Mouse (Mus musculus): ENCODE data around the gene Plekhj1. TPM values are rescaled to one million over a fixed set of nuclear protein-coding genes. Genes with fewer than 3 reads are reported as not detected.
A peak's percentile ranks its signal among the peaks of the same experiment; 100 is the strongest.

Plekhj1 gene
- polyA plus RNA-seq, 1 experiment = 251 TPM

- H3K9me3 ChIP-seq = no peaks in the 10 kb centered on the region
- H3K4me1 ChIP-seq = peaks cover 75% of the 10 kb centered on the region
- H3K27me3 ChIP-seq (replicated peaks) = no peaks in the 10 kb centered on the region
- H3K36me3 ChIP-seq (replicated peaks; ENCODE audit: low read length) = peaks cover 71% of the 10 kb centered on the region
- no peak for TF ChIP-seq FLI1 (IDR thresholded peaks at IDR 0.05; ENCODE audit: low read length)
- no peak for TF ChIP-seq GATA1 (IDR thresholded peaks at IDR 0.05; ENCODE audit: borderline replicate concordance, low read length)
- H3K4me3 ChIP-seq (replicated peaks) = peak overlapping the region; percentile 100
These were observed 2.0 kb downstream of the Plekhj1 start for GRCm38 (mm10) chr10:80796307-80796848.

DNA sequence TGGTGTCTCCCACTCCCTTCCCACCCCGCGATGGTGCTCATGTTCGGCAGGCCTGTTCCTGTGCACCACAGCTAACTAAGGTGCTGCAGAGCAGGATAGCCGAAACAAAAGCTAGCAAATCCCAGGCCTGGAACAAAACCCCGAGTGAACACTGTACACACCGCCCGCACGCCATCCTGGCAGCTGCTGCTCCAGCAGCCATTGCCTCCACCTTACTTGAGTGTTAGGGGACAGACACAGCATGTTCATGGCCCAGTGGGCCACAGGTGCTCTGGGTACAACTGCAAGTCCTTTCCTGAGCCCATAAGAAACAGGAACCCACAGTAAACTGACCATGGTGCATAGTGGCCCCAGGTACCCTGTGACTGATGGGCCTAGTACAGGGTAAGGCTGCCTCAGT, 3.7 kb downstream of the Plekhj1 start:
- H3K36me3 ChIP-seq (replicated peaks; ENCODE audit: low read length) = peaks cover 71% of the 10 kb centered on the region
- H3K4me1 ChIP-seq = peaks cover 70% of the 10 kb centered on the region

DNA sequence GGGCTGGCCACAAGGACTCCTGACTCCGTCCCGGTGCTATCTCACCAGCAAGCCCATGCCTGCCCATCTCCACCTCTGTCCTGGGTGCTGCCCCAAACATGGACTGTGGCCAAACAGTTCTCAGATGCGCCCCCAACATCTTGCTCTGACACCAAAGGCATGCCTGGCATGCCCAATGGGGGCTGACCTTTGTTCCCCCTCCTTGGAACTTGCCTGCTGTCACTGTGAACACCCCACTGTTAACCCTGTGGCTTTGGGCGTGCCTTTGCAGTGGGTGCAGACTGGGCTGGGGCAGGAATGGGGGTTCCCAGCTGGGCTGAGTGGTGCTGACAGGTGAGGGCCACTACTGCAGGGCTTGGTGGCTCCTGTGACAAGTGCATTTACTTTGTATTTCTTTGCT, 4.6 kb downstream of the Plekhj1 start:
- Histone ChIP-seq H3K27me3 (replicated peaks) (no peaks in the 10 kb centered on the region), H3K9me3 (no peaks in the 10 kb centered on the region), H3K36me3 (replicated peaks; ENCODE audit: low read length) (peaks cover 80% of the 10 kb centered on the region), H3K4me3 (replicated peaks) (no peak overlapping the region), H3K4me1 (peaks cover 62% of the 10 kb centered on the region)
- TF ChIP-seq FLI1 (IDR thresholded peaks at IDR 0.05; ENCODE audit: low read length) (no peak), GATA1 (IDR thresholded peaks at IDR 0.05; ENCODE audit: borderline replicate concordance, low read length) (no peak)

More for the DNA sequence above, 3.7 kb downstream of the Plekhj1 start:
- TF ChIP-seq FLI1 (IDR thresholded peaks at IDR 0.05; ENCODE audit: low read length) (no peak), GATA1 (IDR thresholded peaks at IDR 0.05; ENCODE audit: borderline replicate concordance, low read length) (no peak)
- no peaks in the 10 kb centered on the region for H3K27me3 ChIP-seq (replicated peaks)
- H3K4me3 ChIP-seq (replicated peaks) = no peak overlapping the region
- no peaks in the 10 kb centered on the region for H3K9me3 ChIP-seq

DNA sequence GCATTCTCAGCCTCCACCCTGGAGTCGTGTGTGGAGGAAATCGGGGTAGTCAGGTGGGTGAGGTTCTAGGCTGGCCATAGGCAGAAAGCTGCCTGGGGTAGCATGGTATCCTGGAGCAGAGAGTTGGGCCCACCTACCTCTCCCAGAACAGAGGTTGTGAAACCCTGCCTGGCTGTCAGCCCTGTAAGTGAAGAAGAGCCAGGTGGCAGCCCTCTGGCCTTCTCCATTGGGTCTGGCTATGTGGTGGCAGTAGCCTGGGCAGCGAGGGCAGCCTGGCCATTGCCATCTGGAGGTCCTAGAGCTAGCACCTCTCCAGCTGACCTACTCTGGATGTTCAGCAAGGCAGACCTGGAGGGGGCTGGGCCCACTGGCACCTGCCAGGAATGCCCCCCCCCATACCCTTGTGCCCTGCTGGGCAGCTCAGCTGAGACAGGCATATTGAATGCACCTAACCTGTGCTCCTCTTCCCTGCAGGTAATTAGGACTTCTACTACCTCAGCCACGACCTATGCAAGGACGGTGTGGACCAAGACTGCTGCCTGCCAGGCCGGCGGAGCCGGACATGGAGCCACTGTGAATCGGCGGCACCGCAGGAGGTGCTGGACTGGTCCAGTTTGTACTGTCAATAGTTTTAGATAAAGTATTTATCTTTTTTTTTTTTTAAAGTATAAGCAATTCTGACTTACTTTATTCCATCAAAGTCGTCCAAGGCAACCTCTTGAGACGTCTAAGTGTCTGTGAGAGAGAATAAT, 5.2 kb downstream of the Plekhj1 start:
- no peaks in the 10 kb centered on the region for H3K9me3 ChIP-seq
- no peak overlapping the region for H3K4me3 ChIP-seq (replicated peaks)
- peaks cover 86% of the 10 kb centered on the region for H3K36me3 ChIP-seq (replicated peaks; ENCODE audit: low read length)
- TF ChIP-seq GATA1 (IDR thresholded peaks at IDR 0.05; ENCODE audit: borderline replicate concordance, low read length) (no peak), FLI1 (IDR thresholded peaks at IDR 0.05; ENCODE audit: low read length) (no peak)
- H3K27me3 ChIP-seq (replicated peaks) = no peaks in the 10 kb centered on the region
- H3K4me1 ChIP-seq = peaks cover 62% of the 10 kb centered on the region

- H3K4me3 ChIP-seq (replicated peaks) = no peak overlapping the region
- no peaks in the 10 kb centered on the region for H3K27me3 ChIP-seq (replicated peaks)
- H3K36me3 ChIP-seq (replicated peaks; ENCODE audit: low read length) = peaks cover 94% of the 10 kb centered on the region
- TF ChIP-seq FLI1 (IDR thresholded peaks at IDR 0.05; ENCODE audit: low read length) = no peak
- TF ChIP-seq GATA1 (IDR thresholded peaks at IDR 0.05; ENCODE audit: borderline replicate concordance, low read length) = no peak
- H3K4me1 ChIP-seq = peaks cover 61% of the 10 kb centered on the region
- no peaks in the 10 kb centered on the region for H3K9me3 ChIP-seq
These were observed 6.0 kb downstream of the Plekhj1 start for GRCm38 (mm10) chr10:80792175-80793032.

GRCm38 (mm10) chr10:80791476-80792174, 6.8 kb downstream of the Plekhj1 start:
- peaks cover 53% of the 10 kb centered on the region for H3K4me1 ChIP-seq
- H3K9me3 ChIP-seq = no peaks in the 10 kb centered on the region
- no peaks in the 10 kb centered on the region for H3K27me3 ChIP-seq (replicated peaks)
- TF ChIP-seq FLI1 (IDR thresholded peaks at IDR 0.05; ENCODE audit: low read length) (no peak), GATA1 (IDR thresholded peaks at IDR 0.05; ENCODE audit: borderline replicate concordance, low read length) (no peak)
- no peak overlapping the region for H3K4me3 ChIP-seq (replicated peaks)
- peaks cover 99% of the 10 kb centered on the region for H3K36me3 ChIP-seq (replicated peaks; ENCODE audit: low read length)

DNA sequence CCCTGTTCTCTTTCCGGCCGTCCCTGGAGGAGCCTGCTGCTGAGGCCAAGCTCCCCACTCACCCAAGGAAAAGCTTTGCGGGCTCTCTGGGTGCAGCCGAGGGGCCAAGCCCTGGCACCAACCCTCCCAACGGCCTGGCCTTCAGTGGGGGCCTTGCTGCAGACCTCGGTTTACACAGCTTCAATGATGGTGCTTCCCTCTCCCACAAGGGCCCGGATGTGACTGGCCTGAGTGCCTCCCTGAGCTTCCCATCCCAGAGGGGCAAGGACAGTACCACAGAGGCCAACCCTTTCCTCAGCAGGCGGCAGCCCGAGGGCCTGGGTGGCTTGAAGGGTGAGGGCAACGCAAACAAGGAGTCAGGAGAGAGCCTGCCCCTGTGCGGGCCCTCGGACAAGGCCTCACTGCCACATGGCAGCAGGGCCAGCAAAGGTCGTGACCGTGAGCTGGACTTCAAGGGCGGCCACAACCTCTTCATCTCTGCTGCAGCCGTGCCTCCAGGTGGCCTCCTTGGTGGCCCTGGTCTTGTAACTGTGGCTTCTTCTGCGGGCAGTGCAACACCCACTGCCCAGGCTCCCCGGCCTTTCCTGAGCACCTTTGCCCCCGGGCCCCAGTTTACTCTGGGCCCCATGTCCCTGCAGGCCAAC, 7.5 kb downstream of the Plekhj1 start:
- Histone ChIP-seq H3K4me3 (replicated peaks) (no peak overlapping the region), H3K9me3 (no peaks in the 10 kb centered on the region), H3K4me1 (peaks cover 46% of the 10 kb centered on the region), H3K36me3 (replicated peaks; ENCODE audit: low read length) (peaks cover 99% of the 10 kb centered on the region), H3K27me3 (replicated peaks) (no peaks in the 10 kb centered on the region)
- TF ChIP-seq FLI1 (IDR thresholded peaks at IDR 0.05; ENCODE audit: low read length) (no peak), GATA1 (IDR thresholded peaks at IDR 0.05; ENCODE audit: borderline replicate concordance, low read length) (no peak)

GRCm38 (mm10) chr10:80787517-80787916, 10.9 kb downstream of the Plekhj1 start:
- no peaks in the 10 kb centered on the region for H3K27me3 ChIP-seq (replicated peaks)
- no peak overlapping the region for H3K4me3 ChIP-seq (replicated peaks)
- peaks cover 99% of the 10 kb centered on the region for H3K36me3 ChIP-seq (replicated peaks; ENCODE audit: low read length)
- H3K9me3 ChIP-seq = no peaks in the 10 kb centered on the region
- peaks cover 21% of the 10 kb centered on the region; the same call in 1 of the 2 replicates for H3K4me1 ChIP-seq
- TF ChIP-seq GATA1 (IDR thresholded peaks at IDR 0.05; ENCODE audit: borderline replicate concordance, low read length) = no peak

DNA sequence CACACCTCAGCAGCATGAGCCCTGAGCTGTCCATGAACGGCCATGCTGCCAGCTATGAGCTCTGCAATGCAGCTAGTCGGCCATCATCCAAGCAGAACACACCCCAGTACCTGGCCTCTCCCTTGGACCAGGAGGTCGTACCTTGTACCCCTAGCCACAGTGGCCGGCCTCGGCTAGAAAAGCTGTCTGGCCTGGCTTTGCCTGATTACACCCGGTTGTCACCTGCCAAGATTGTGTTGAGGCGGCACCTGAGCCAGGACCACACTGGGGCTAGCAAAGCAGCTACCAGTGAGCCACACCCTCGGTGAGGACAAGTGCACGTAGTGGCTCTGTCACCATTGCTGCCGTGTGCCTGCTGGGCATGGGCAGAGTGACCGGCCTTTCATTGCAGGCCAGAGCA, 12.5 kb downstream of the Plekhj1 start:
- no peaks in the 10 kb centered on the region for H3K9me3 ChIP-seq
- TF ChIP-seq GATA1 (IDR thresholded peaks at IDR 0.05; ENCODE audit: borderline replicate concordance, low read length) = no peak
- no peak for TF ChIP-seq FLI1 (IDR thresholded peaks at IDR 0.05; ENCODE audit: low read length)
- H3K36me3 ChIP-seq (replicated peaks; ENCODE audit: low read length) = peaks cover 99% of the 10 kb centered on the region
- peaks cover 5% of the 10 kb centered on the region; the same call in 1 of the 2 replicates for H3K4me1 ChIP-seq
- H3K4me3 ChIP-seq (replicated peaks) = no peak overlapping the region
- H3K27me3 ChIP-seq (replicated peaks) = no peaks in the 10 kb centered on the region

Data from megakaryocyte, embryonic 14.5 days (primary cell).